Mouse (Mus musculus) kidney, embryonic 14.5 days (tissue): ENCODE measurements around the gene Ly6g5b. TPM values are rescaled to one million over a fixed set of nuclear protein-coding genes. Genes with fewer than 3 reads are reported as not detected.

Source experiments
- ATAC-seq: fragments of 200-750 bp; cut with Nextera tagmentation; 2 replicates; pipeline ENCODE4 v1.8.0; 2017; ENCODE audit warnings: moderate number of reproducible peaks, mild to moderate bottlenecking, moderate TSS enrichment, moderate library complexity; ENCODE audit not compliant: low FRiP score, low TSS enrichment
- H3K27ac ChIP-seq: fragments of 300-500 bp; sonication (generic); 2 replicates; pipeline ENCODE4 v1.5.1; 2014; ENCODE audit warnings: low read depth, mild to moderate bottlenecking, low read length, moderate library complexity, mixed read lengths
- H3K27me3 ChIP-seq: fragments of 300-500 bp; sonication (generic); 2 replicates; pipeline ENCODE4 v1.6.1; 2014; ENCODE audit warnings: mild to moderate bottlenecking, low read length; ENCODE audit not compliant: control insufficient read depth, insufficient read depth
- H3K36me3 ChIP-seq: fragments of 300-500 bp; sonication (generic); 2 replicates; pipeline ENCODE4 v1.6.1; 2014; ENCODE audit warnings: low read length, mixed read lengths; ENCODE audit not compliant: control insufficient read depth, insufficient read depth
- H3K4me1 ChIP-seq: fragments of 300-500 bp; sonication (generic); 2 replicates; pipeline ENCODE4 v1.6.1; 2014; ENCODE audit warnings: low read length, mixed read lengths; ENCODE audit not compliant: control insufficient read depth, insufficient read depth
- H3K4me2 ChIP-seq: fragments of 300-500 bp; sonication (generic); replicated peaks from 2 replicates; pipeline ENCODE4 v1.6.1; 2014; ENCODE audit warnings: low read depth, mild to moderate bottlenecking, low read length
- H3K4me3 ChIP-seq: fragments of 300-500 bp; sonication (generic); 2 replicates; pipeline ENCODE4 v1.5.1; 2014; ENCODE audit warnings: mild to moderate bottlenecking, low read length
- H3K9ac ChIP-seq: fragments of 300-500 bp; sonication (generic); 2 replicates; pipeline ENCODE4 v1.6.1; 2014; ENCODE audit warnings: low read depth, mild to moderate bottlenecking, low read length, moderate library complexity
- H3K9me3 ChIP-seq: fragments of 300-500 bp; sonication (generic); 2 replicates; pipeline ENCODE4 v1.6.1; 2016; ENCODE audit warnings: low read length; ENCODE audit not compliant: control insufficient read depth
- WGBS: fragments of 180-500 bp; shearing (Covaris S2); extraction: QIAGEN DNeasy Blood & Tissue Kit; methylation state at CpG from one replicate; pipeline ENCODE4 v1.1.7; 2014; 5-methylcytosine and 5-hydroxymethylcytosine counted together
- polyA plus RNA-seq: library from polyadenylated mRNA; unstranded; fragments of >200 nt; fragmentation: Nextera tagmentation; extraction: Ambion mirVana; gene quantifications from 2 replicates; pipeline ENCODE4 v1.2.1, GENCODE M21; 2014

Ly6g5b gene
- polyA plus RNA-seq, 1 experiment from 2014 or later, result 1.2 TPM

GRCm38 (mm10) chr17:35105740-35106389 lies 9.4 kb downstream of the Ly6g5b start:
- H3K9me3 ChIP-seq, result no peaks in the 10 kb centered on the region
- no peak overlapping the region for H3K4me3 ChIP-seq
- ATAC-seq, result peak; percentile 33; the same call in 1 of the 2 replicates
- H3K9ac ChIP-seq, result 0 out of 2 replicates have a peak overlapping the region, but pooled peaks have one; percentile 40
- peaks cover 10% of the 10 kb centered on the region; the same call in 1 of the 2 replicates for H3K4me1 ChIP-seq
- no peaks in the 10 kb centered on the region for H3K27me3 ChIP-seq
- 25% methylated on average over 13 of the region's 13 CpGs for WGBS
- H3K36me3 ChIP-seq, result peaks cover 28% of the 10 kb centered on the region
- H3K27ac ChIP-seq, result no peak overlapping the region
- H3K4me2 ChIP-seq, result peak overlapping the region; percentile 28

- no peak overlapping the region for H3K9ac ChIP-seq
- no peak overlapping the region for H3K27ac ChIP-seq
- H3K4me2 ChIP-seq, result no peak overlapping the region
- 78% methylated on average over 6 of the region's 6 CpGs for WGBS
- H3K9me3 ChIP-seq, result no peaks in the 10 kb centered on the region
- H3K4me1 ChIP-seq, result peaks cover 10% of the 10 kb centered on the region; the same call in 1 of the 2 replicates
- no peak for ATAC-seq
- peaks cover 39% of the 10 kb centered on the region for H3K36me3 ChIP-seq
- no peaks in the 10 kb centered on the region for H3K27me3 ChIP-seq
- H3K4me3 ChIP-seq, result no peak overlapping the region
Observed at GRCm38 (mm10) chr17:35104754-35105153, 10.5 kb downstream of the Ly6g5b start.

DNA sequence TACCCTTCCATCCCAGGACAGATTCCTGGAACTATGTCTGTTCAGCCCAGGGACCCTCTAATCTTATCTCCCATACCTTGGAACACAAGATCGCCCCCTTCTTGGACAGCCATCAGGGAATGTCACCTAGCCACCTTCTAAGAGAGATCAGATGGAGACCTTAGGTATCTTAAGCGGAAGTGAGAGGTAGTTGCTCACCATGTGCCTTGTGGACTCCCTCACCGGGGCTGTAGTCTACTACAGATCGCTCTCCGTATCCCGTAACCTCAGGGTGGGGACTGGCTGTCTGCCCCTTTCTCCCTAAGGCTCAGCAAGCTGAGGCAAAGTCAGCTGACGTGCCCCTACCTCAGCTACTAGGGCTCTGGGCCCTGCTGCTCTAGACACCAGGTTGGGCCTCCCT lies 11.1 kb downstream of the Ly6g5b start:
- H3K4me2 ChIP-seq, result no peak overlapping the region
- H3K27me3 ChIP-seq, result no peaks in the 10 kb centered on the region
- 93% methylated on average over 7 of the region's 7 CpGs for WGBS
- H3K9ac ChIP-seq, result no peak overlapping the region
- no peak overlapping the region for H3K27ac ChIP-seq
- H3K4me1 ChIP-seq, result peaks cover 10% of the 10 kb centered on the region; the same call in 1 of the 2 replicates
- no peak for ATAC-seq
- H3K36me3 ChIP-seq, result peaks cover 45% of the 10 kb centered on the region
- H3K4me3 ChIP-seq, result no peak overlapping the region
- H3K9me3 ChIP-seq, result no peaks in the 10 kb centered on the region

DNA sequence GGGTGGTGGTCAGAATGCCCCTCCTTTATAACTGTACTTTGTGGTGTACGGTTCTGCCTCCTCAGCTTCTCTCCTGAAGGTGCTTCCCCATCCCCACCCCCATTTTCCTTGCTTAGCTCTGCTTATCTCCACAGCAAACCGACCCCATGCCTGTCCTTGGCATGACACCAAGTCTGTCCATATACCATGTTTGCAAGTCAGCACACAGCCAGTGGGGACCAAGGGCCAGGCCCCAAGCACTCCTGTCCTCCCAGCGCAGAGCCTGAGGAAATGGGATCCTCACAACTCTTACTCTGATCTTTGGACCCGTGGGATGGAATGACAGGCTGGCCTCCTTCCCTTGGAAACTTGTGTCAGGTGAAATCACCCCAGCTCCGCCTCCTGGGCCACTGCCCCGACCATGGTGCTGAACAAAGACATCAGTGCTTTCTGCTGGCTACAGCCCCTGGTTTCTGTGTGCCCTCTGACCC lies 12.0 kb downstream of the Ly6g5b start:
- Histone ChIP-seq H3K4me1 (peaks cover 10% of the 10 kb centered on the region; the same call in 1 of the 2 replicates), H3K9ac (no peak overlapping the region), H3K36me3 (peaks cover 53% of the 10 kb centered on the region), H3K27me3 (no peaks in the 10 kb centered on the region), H3K9me3 (no peaks in the 10 kb centered on the region), H3K4me2 (no peak overlapping the region), H3K4me3 (no peak overlapping the region), H3K27ac (no peak overlapping the region)
- WGBS, result 64% methylated on average over 6 of the region's 6 CpGs
- ATAC-seq, result no peak

DNA sequence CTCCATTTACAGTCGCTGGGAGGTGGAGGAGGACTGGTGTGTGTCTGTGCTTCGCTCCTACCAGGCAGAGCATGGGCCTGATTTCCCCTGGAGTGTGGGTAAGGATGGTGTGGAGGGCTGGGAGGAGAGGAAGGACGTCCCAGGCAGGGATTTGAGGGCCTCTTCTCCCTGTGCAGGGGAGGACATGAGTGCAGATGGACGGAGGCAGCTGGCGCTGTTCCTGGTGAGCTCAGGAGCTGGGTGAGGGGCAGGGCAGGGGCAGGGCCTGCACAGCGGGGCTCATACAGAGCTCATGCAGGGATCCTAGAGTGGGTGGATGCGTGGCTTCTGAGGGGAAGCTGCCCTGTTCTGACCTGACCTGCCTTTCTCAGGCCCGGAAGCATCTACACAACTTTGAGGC lies 12.9 kb downstream of the Ly6g5b start:
- no peaks in the 10 kb centered on the region for H3K9me3 ChIP-seq
- no peak overlapping the region for H3K4me2 ChIP-seq
- peaks cover 61% of the 10 kb centered on the region for H3K36me3 ChIP-seq
- ATAC-seq, result peak; percentile 21; the same call in 1 of the 2 replicates
- peaks cover 10% of the 10 kb centered on the region; the same call in 1 of the 2 replicates for H3K4me1 ChIP-seq
- no peak overlapping the region for H3K4me3 ChIP-seq
- no peaks in the 10 kb centered on the region for H3K27me3 ChIP-seq
- H3K9ac ChIP-seq, result no peak overlapping the region
- peak overlapping the region; percentile 24; the same call in 1 of the 2 replicates for H3K27ac ChIP-seq
- 70% methylated on average over 8 of the region's 8 CpGs for WGBS

- H3K27ac ChIP-seq, result no peak overlapping the region
- H3K4me2 ChIP-seq, result no peak overlapping the region
- H3K27me3 ChIP-seq, result no peaks in the 10 kb centered on the region
- H3K4me3 ChIP-seq, result no peak overlapping the region
- no peaks in the 10 kb centered on the region for H3K9me3 ChIP-seq
- peaks cover 72% of the 10 kb centered on the region for H3K36me3 ChIP-seq
- H3K4me1 ChIP-seq, result peaks cover 10% of the 10 kb centered on the region; the same call in 1 of the 2 replicates
- WGBS, result 81% methylated on average over 11 of the region's 11 CpGs
- H3K9ac ChIP-seq, result peak overlapping the region; percentile 13; the same call in 1 of the 2 replicates
- no peak for ATAC-seq
Observed at GRCm38 (mm10) chr17:35101161-35101560, 14.1 kb downstream of the Ly6g5b start.

- Histone ChIP-seq H3K4me1 (0 out of 2 replicates have a peak, but pooled peaks cover 8% of the 10 kb centered on the region), H3K4me2 (no peak overlapping the region), H3K4me3 (no peak overlapping the region), H3K9ac (peak overlapping the region; percentile 7; the same call in 1 of the 2 replicates), H3K27ac (peak overlapping the region; percentile 30; the same call in 1 of the 2 replicates), H3K36me3 (peaks cover 76% of the 10 kb centered on the region), H3K27me3 (no peaks in the 10 kb centered on the region), H3K9me3 (no peaks in the 10 kb centered on the region)
- ATAC-seq, result no peak
- WGBS, result 44% methylated on average over 10 of the region's 10 CpGs
Observed at GRCm38 (mm10) chr17:35100196-35100765, 14.9 kb downstream of the Ly6g5b start.

DNA sequence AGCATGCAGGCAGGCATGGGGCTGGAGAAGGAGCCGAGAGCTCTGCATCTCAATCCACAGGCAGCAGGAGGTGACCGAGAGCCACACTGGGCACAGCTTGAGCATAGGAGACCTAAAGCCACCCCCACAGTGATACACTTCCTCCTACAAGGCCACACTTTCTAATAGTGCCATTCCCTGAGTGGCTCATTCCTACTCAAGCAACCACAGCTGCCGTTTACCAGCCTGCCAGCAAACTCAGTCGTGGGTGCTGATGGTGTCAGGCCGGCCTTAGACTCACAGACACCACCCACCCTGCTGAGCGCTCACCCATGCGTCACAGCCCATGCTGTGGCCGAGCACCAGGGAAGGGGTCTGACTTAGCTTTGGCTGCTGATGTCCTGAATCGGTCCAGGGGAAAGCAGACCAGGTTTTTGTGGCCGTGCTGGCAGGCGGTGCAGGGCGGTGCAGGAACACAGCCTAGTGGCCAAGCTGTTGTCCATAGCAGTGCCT lies 18.0 kb downstream of the Ly6g5b start:
- H3K27ac ChIP-seq, result no peak overlapping the region
- 0 out of 2 replicates have a peak, but pooled peaks cover 5% of the 10 kb centered on the region for H3K4me1 ChIP-seq
- no peak overlapping the region for H3K9ac ChIP-seq
- H3K36me3 ChIP-seq, result peaks cover 81% of the 10 kb centered on the region
- no peaks in the 10 kb centered on the region for H3K9me3 ChIP-seq
- no peaks in the 10 kb centered on the region for H3K27me3 ChIP-seq
- no peak overlapping the region for H3K4me2 ChIP-seq
- 79% methylated on average over 12 of the region's 12 CpGs for WGBS
- ATAC-seq, result no peak
- no peak overlapping the region for H3K4me3 ChIP-seq

DNA sequence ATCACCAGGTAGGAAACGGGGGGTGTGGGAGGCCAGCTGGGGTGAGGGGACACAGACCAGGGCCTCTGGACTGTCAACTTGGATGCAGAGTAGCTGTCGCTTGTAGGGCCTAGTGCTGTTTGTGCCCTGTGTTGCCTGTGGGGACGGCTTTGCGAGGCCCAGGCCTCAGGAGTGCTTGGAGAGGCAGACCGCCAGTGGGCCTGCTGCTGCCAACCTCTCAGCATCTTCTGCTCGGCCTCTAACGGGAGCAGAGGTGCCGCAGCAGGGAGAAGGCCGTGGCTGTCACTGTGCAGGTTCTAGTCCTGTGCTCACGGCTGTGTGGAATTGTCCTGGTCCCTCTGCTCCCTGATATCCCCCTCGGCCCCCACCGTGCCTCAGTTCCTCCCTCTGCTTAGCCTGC lies 18.6 kb downstream of the Ly6g5b start:
- Histone ChIP-seq H3K4me2 (no peak overlapping the region), H3K9ac (no peak overlapping the region), H3K4me1 (0 out of 2 replicates have a peak, but pooled peaks cover 5% of the 10 kb centered on the region), H3K9me3 (no peaks in the 10 kb centered on the region), H3K4me3 (no peak overlapping the region), H3K36me3 (peaks cover 77% of the 10 kb centered on the region), H3K27ac (no peak overlapping the region), H3K27me3 (no peaks in the 10 kb centered on the region)
- WGBS, result 76% methylated on average over 12 of the region's 12 CpGs
- no peak for ATAC-seq
